Mouse (Mus musculus) olfactory bulb, adult 2 months (tissue): ENCODE results near the gene Abhd17b. TPM values are rescaled to one million over a fixed set of nuclear protein-coding genes. Genes with fewer than 3 reads are reported as not detected.
A peak's percentile ranks its signal among the peaks of the same experiment; 100 is the strongest.

Experiments used
- H3K27ac ChIP-seq: fragments of 200-500 bp; 2 replicates; pipeline ENCODE4 v1.5.1; 2012; ENCODE audit warnings: low read depth, low read length; ENCODE audit not compliant: insufficient read depth
- H3K4me1 ChIP-seq: fragments of 200-500 bp; 2 replicates; pipeline ENCODE4 v1.6.1; 2012; ENCODE audit warnings: low read length; ENCODE audit not compliant: control insufficient read depth, insufficient read depth
- H3K4me3 ChIP-seq: fragments of 200-500 bp; 2 replicates; pipeline ENCODE4 v1.5.1; 2012; ENCODE audit warnings: mild to moderate bottlenecking, low read depth, low read length, moderate library complexity; ENCODE audit not compliant: insufficient read depth
- CTCF ChIP-seq: fragments of 200-500 bp; IDR thresholded peaks from 2 replicates; pipeline ENCODE4 v1.5.1; 2012; ENCODE audit warnings: low read depth, mild to moderate bottlenecking, low read length, moderate library complexity; ENCODE audit not compliant: insufficient read depth
- POLR2A ChIP-seq: fragments of 200-500 bp; IDR thresholded peaks from 2 replicates; pipeline ENCODE4 v1.6.1; 2012; ENCODE audit warnings: mild to moderate bottlenecking, low read depth, low read length, moderate library complexity; ENCODE audit not compliant: insufficient read depth
- WGBS: fragments of 180-500 bp; shearing (Covaris S2); methylation state at CpG from one replicate; pipeline ENCODE4 v1.1.7; 2018; 5-methylcytosine and 5-hydroxymethylcytosine counted together
- polyA plus RNA-seq: library from polyadenylated mRNA; stranded (reverse); fragments of >200 nt; gene quantifications from 2 replicates; pipeline ENCODE4 v1.2.4, GENCODE M21; 2012; ENCODE audit warnings: low replicate concordance; ENCODE audit not compliant: missing spikeins, insufficient read depth, insufficient read length

Gene Abhd17b
- polyA plus RNA-seq: not detected in 2 replicates

DNA sequence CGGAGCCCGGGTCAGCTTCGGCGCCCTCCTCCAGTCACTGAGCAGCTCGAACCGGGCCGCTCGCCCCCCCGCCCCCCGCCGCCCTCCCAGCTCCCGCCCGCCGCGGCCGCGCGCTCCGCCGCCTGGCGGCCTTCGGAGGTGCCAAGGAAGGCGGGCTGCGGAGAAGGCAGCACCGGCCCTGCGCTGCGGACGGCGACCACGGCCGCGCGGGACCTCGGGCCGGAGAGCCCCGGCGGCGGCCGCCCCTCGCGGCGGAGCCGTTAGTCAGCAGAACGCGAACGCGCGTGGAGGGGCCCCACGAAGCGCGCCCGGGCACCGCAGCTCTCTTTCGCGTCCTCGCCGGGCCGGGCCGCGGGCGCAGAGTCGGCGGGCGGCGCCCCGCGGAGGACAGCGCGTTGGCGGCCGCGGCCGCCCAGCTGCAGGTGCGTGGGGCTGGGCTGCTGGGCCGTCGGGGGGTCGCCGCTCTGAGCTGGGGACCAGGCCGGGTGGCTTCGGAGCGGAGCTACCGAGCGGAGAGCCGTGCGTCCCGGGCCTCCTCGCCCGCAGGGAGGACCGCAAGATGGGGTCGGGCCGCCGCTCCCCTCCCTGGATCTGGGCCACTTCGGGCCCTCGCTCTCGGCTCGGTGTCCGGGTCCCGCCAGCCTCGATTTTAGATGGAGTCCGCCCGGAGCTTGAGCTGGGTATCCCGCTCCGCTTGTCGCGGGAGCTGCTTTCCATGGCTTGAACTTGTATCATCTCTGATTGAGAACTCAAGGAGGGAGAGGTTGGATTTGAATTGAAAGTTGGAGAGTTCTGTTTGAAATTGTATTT lies at the start of gene Abhd17b:
TSS of gene Abhd17b (plus strand) at position 14 of the 810 bp plus-strand sequence.
- WGBS: under 1% methylated on average over 86 of the region's 105 CpGs
- Histone ChIP-seq H3K27ac (peak within 1 kb of the TSS; percentile 84), H3K4me1 (peaks cover 2% of the 10 kb centered on the region; the same call in 1 of the 2 replicates), H3K4me3 (peak within 1 kb of the TSS; percentile 77)
- peak; percentile 50 for TF ChIP-seq CTCF
- TF ChIP-seq POLR2A: peak; percentile 29

DNA sequence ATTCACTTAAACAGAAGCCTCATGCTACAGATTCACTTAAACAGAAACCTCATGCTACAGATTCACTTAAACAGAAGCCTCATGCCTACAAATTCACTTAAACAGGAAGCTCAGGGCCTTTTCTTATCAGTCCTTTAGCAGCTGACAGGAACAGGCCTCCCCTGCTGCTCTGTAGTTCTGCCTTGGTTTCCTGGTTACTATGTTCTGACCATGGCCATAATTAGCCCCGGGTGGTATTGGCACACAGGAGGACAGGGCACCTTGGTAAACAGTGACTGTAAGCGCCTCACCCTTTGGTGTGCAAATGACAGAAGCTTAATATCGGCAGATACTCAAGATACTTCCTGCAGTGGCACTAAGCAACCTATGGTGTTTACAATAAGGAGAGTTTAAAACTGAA lies 49.1 kb upstream of the Abhd17b start:
- Histone ChIP-seq H3K4me1 (peaks cover 6% of the 10 kb centered on the region; the same call in 1 of the 2 replicates), H3K4me3 (no peak overlapping the region), H3K27ac (no peak overlapping the region)
- 65% methylated on average over 3 of the region's 3 CpGs for WGBS
- no peak for TF ChIP-seq CTCF
- TF ChIP-seq POLR2A: no peak

DNA sequence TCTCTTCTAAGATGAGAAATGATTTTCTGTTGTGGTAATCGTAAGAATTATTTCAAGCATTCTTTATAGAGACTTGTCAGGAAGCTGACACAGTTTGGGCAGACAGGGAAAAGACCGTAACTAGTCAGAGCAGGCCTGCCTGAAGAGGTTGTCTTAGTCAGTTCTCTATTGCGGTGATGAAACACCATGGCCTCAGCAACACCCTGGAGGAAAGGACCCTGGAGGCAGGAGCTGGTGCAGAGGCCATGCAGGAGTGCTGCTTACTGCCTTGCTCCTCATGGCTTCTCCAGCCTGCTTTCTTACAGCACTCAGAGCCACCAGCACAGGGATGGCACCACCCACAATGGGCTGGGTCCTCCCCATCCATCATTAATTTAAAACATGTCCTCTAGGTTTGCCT lies 47.7 kb upstream of the Abhd17b start:
- Histone ChIP-seq H3K4me3 (no peak overlapping the region), H3K4me1 (peaks cover 2% of the 10 kb centered on the region; the same call in 1 of the 2 replicates), H3K27ac (no peak overlapping the region)
- 93% methylated on average over 3 of the region's 3 CpGs for WGBS
- TF ChIP-seq POLR2A: no peak
- no peak for TF ChIP-seq CTCF

DNA sequence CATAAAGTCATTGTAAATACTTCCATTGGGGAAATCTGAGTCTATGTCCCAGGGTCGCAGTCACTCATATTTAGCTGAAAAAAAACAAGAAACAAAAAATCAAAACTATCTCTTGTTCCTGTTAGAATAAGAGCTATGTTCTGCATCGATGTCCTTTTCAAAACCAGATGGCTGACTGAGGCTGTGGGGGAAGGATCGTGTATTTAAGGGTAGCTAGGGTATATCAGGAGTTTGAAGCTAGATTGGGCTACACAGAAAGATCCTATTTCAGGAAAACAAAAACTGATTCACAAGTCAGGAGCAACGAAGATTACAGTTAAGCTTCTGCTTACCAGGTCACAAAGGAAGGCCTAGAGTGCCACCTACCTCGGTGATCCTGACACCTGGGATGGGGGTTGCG lies 42.7 kb upstream of the Abhd17b start:
- H3K4me1 ChIP-seq: peaks cover 3% of the 10 kb centered on the region; the same call in 1 of the 2 replicates
- no peak overlapping the region for H3K27ac ChIP-seq
- TF ChIP-seq CTCF (no peak), POLR2A (no peak)
- 70% methylated on average over 6 of the region's 6 CpGs for WGBS
- H3K4me3 ChIP-seq: no peak overlapping the region

DNA sequence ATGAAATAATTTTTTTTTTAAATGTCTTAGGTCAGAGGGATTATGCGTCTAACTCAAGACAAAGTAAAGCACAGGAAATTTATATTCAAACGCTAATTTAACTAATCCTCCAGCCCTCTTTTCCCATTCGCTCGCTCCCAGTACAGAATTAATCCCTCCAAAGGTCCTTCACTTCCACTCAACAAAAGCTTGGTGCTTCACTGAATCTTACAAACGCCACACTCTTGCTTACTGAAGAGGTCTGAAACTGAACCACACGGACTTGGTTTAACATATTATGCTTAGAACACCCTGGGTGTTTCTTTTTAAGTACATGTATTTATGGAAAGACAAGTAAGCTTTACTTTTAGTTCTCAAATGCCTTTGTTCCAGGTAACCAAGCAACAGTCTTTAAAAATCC lies 41.7 kb upstream of the Abhd17b start:
- WGBS: 68% methylated on average over 6 of the region's 6 CpGs
- H3K27ac ChIP-seq: no peak overlapping the region
- no peak overlapping the region for H3K4me3 ChIP-seq
- TF ChIP-seq POLR2A: no peak
- no peak for TF ChIP-seq CTCF
- H3K4me1 ChIP-seq: peaks cover 3% of the 10 kb centered on the region; the same call in 1 of the 2 replicates

DNA sequence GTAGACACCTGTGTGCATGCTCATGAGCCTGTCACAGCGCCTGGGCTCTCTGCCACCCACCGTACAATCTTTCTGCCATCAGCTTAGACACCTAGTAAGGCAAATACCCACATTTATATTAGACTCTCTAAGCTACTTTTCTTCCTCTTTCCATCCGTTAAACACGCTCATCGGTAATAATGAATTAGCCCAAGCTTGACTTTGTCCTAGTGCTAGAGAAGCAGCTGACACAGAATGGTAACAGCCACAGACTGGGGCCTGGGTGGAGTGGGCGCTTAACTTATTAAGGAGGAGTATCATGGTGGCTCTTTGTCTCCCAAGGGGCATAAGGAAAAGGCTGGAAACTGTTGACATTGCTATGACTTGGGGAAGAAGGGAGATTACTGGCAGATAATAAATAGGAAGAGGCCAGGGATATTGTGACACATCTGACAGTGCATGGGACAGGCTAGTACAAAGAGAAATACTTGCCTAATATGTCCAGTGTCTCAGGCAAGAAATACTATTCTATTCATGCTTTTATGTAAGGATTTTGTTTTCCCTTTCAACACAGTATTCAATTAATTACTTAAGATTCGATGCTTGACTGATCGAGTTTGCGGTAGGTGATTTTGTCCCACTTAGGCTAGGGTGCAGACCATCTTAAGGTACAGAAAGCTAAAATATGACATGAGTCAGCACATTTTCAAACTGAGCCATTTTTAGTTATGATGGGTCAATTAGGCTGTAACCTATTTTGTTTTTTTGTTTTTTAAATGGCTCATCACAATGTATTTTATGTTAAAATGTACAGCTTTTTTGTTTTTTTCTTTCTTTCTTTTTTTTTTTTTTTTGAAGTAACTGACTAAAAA lies 41.0 kb upstream of the Abhd17b start:
- TF ChIP-seq POLR2A: no peak
- no peak for TF ChIP-seq CTCF
- H3K4me1 ChIP-seq: peaks cover 3% of the 10 kb centered on the region; the same call in 1 of the 2 replicates
- H3K4me3 ChIP-seq: no peak overlapping the region
- 74% methylated on average over 9 of the region's 9 CpGs for WGBS
- H3K27ac ChIP-seq: no peak overlapping the region

DNA sequence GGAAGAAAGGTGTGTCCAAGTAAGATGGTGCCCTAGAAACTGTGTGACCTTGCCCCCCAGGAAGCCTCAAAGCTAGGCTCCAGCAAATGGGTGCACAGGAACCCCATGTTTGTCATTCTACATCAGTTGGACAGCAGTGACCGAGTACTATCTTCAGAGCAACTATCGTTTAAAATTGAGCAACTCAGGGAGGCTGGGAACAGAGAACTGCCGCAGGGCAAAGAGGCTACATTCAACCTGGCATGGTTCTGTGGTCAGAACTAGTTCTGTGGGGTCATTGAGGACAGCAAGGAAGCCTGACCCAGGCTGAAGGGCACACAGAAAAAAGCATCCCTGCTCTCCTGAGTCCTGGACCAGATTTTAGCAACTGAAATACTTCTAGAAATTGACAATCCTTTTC lies 37.2 kb upstream of the Abhd17b start:
- H3K4me1 ChIP-seq: no peaks in the 10 kb centered on the region
- no peak overlapping the region for H3K4me3 ChIP-seq
- WGBS: 94% methylated on average over 3 of the region's 3 CpGs
- H3K27ac ChIP-seq: no peak overlapping the region
- no peak for TF ChIP-seq CTCF
- no peak for TF ChIP-seq POLR2A

DNA sequence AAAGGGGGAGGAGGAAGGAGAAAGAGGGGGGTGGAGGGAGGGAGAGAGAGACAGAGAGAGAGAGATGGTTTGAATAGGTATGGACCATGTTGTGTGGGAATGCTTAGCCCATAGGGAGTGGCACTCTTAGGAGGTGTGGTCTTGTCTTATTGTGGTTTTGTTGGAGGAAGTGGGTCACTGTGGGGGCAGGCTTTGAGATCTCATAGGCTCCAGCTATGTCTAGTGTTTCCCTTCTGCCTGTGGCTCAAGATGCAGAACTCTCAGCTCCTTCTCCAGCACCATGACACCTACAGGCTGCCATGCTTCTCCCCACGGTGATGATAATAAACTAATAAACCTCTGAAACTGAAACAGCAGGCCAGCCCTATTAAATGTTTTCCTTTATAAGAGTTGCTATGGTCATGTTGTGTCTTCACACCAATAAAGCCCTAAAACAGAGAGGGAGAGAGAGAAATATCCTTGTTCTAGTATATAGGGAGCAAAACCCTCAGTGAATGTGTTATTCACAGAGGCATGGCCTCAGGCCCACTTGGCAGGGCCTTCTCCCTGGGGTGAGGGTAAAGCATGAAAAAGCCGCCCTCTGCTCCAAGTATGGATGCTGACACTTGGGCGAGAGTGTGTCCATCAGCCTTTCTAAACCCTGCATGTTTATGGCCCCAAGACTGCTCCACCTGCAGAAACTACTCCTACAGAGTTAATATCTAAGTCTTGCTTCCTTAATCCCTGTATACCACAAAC lies 29.4 kb upstream of the Abhd17b start:
- WGBS: 75% methylated on average over 3 of the region's 3 CpGs
- TF ChIP-seq POLR2A (no peak), CTCF (no peak)
- Histone ChIP-seq H3K4me3 (no peak overlapping the region), H3K4me1 (peaks cover 5% of the 10 kb centered on the region; the same call in 1 of the 2 replicates), H3K27ac (no peak overlapping the region)
